Mouse (Mus musculus): ENCODE measurements around the gene Pecr. TPM values are rescaled to one million over a fixed set of nuclear protein-coding genes. Genes with fewer than 3 reads are reported as not detected.

The Pecr gene
- polyA plus RNA-seq, 1 experiment from 2014 or later: 28.6 TPM

GRCm38 (mm10) chr1:72306679-72307181 lies 22.6 kb upstream of the Pecr start:
- WGBS: 3% methylated on average over 11 of the region's 11 CpGs
- no peak for DNase-seq (ENCODE audit: low spot score)
- Histone ChIP-seq H3K9me3 (no peaks in the 10 kb centered on the region), H3K27me3 (ENCODE audit: insufficient read depth, poor library complexity, severe bottlenecking) (0 out of 2 replicates have a peak, but pooled peaks cover 3% of the 10 kb centered on the region), H3K36me3 (0 out of 2 replicates have a peak, but pooled peaks cover 2% of the 10 kb centered on the region), H3K4me3 (peak overlapping the region; percentile 71), H3K4me1 (no peaks in the 10 kb centered on the region), H3K27ac (peak overlapping the region; percentile 90)

GRCm38 (mm10) chr1:72306241-72306640 lies 22.1 kb upstream of the Pecr start:
- Histone ChIP-seq H3K4me3 (0 out of 2 replicates have a peak overlapping the region, but pooled peaks have one; percentile 71), H3K27me3 (ENCODE audit: insufficient read depth, poor library complexity, severe bottlenecking) (no peaks in the 10 kb centered on the region), H3K4me1 (no peaks in the 10 kb centered on the region), H3K9me3 (no peaks in the 10 kb centered on the region), H3K27ac (peak overlapping the region; percentile 90; the same call in 1 of the 2 replicates), H3K36me3 (no peaks in the 10 kb centered on the region)
- 57% methylated on average over 3 of the region's 3 CpGs for WGBS
- DNase-seq (ENCODE audit: low spot score): no peak

- no peak for DNase-seq (ENCODE audit: low spot score)
- Histone ChIP-seq H3K36me3 (no peaks in the 10 kb centered on the region), H3K27me3 (ENCODE audit: insufficient read depth, poor library complexity, severe bottlenecking) (no peaks in the 10 kb centered on the region), H3K27ac (no peak overlapping the region), H3K4me3 (no peak overlapping the region), H3K4me1 (no peaks in the 10 kb centered on the region), H3K9me3 (no peaks in the 10 kb centered on the region)
- 86% methylated on average over 1 of the region's 1 CpGs for WGBS
Measured at GRCm38 (mm10) chr1:72301845-72302244, 17.7 kb upstream of the Pecr start.

- Histone ChIP-seq H3K4me1 (no peaks in the 10 kb centered on the region), H3K36me3 (no peaks in the 10 kb centered on the region), H3K4me3 (no peak overlapping the region), H3K9me3 (no peaks in the 10 kb centered on the region), H3K27ac (no peak overlapping the region), H3K27me3 (ENCODE audit: insufficient read depth, poor library complexity, severe bottlenecking) (no peaks in the 10 kb centered on the region)
- 77% methylated on average over 8 of the region's 8 CpGs for WGBS
- DNase-seq (ENCODE audit: low spot score): no peak
Measured at GRCm38 (mm10) chr1:72295746-72296145, 11.6 kb upstream of the Pecr start.

GRCm38 (mm10) chr1:72293869-72294663 lies 10.0 kb upstream of the Pecr start:
- H3K27ac ChIP-seq: no peak overlapping the region
- no peaks in the 10 kb centered on the region for H3K27me3 ChIP-seq (ENCODE audit: insufficient read depth, poor library complexity, severe bottlenecking)
- no peak overlapping the region for H3K4me3 ChIP-seq
- H3K9me3 ChIP-seq: no peaks in the 10 kb centered on the region
- no peaks in the 10 kb centered on the region for H3K4me1 ChIP-seq
- 68% methylated on average over 4 of the region's 4 CpGs for WGBS
- no peak for DNase-seq (ENCODE audit: low spot score)
- H3K36me3 ChIP-seq: no peaks in the 10 kb centered on the region

GRCm38 (mm10) chr1:72291925-72292324 lies 7.8 kb upstream of the Pecr start:
- 81% methylated on average over 2 of the region's 2 CpGs for WGBS
- no peaks in the 10 kb centered on the region for H3K36me3 ChIP-seq
- H3K4me1 ChIP-seq: peaks cover 1% of the 10 kb centered on the region; the same call in 1 of the 2 replicates
- H3K4me3 ChIP-seq: no peak overlapping the region
- no peak for DNase-seq (ENCODE audit: low spot score)
- H3K27me3 ChIP-seq (ENCODE audit: insufficient read depth, poor library complexity, severe bottlenecking): no peaks in the 10 kb centered on the region
- no peak overlapping the region for H3K27ac ChIP-seq
- H3K9me3 ChIP-seq: no peaks in the 10 kb centered on the region

- H3K4me3 ChIP-seq: no peak overlapping the region
- H3K4me1 ChIP-seq: peaks cover 5% of the 10 kb centered on the region; the same call in 1 of the 2 replicates
- H3K27me3 ChIP-seq (ENCODE audit: insufficient read depth, poor library complexity, severe bottlenecking): 0 out of 2 replicates have a peak, but pooled peaks cover 1% of the 10 kb centered on the region
- DNase-seq (ENCODE audit: low spot score): no peak
- H3K36me3 ChIP-seq: no peaks in the 10 kb centered on the region
- H3K27ac ChIP-seq: no peak overlapping the region
- no peaks in the 10 kb centered on the region for H3K9me3 ChIP-seq
- WGBS: 86% methylated on average over 4 of the region's 4 CpGs
Measured at GRCm38 (mm10) chr1:72291421-72291820, 7.3 kb upstream of the Pecr start.

GRCm38 (mm10) chr1:72290896-72291295 lies 6.8 kb upstream of the Pecr start:
- H3K36me3 ChIP-seq: no peaks in the 10 kb centered on the region
- H3K27ac ChIP-seq: no peak overlapping the region
- 0 out of 2 replicates have a peak, but pooled peaks cover 6% of the 10 kb centered on the region for H3K27me3 ChIP-seq (ENCODE audit: insufficient read depth, poor library complexity, severe bottlenecking)
- 91% methylated on average over 4 of the region's 4 CpGs for WGBS
- DNase-seq (ENCODE audit: low spot score): no peak
- H3K4me1 ChIP-seq: peaks cover 5% of the 10 kb centered on the region; the same call in 1 of the 2 replicates
- no peak overlapping the region for H3K4me3 ChIP-seq
- no peaks in the 10 kb centered on the region for H3K9me3 ChIP-seq

GRCm38 (mm10) chr1:72288527-72289150 lies 4.5 kb upstream of the Pecr start:
- H3K9me3 ChIP-seq: no peaks in the 10 kb centered on the region
- H3K36me3 ChIP-seq: no peaks in the 10 kb centered on the region
- DNase-seq (ENCODE audit: low spot score): no peak
- 81% methylated on average over 4 of the region's 4 CpGs for WGBS
- H3K4me1 ChIP-seq: peaks cover 5% of the 10 kb centered on the region; the same call in 1 of the 2 replicates
- H3K27ac ChIP-seq: no peak overlapping the region
- H3K27me3 ChIP-seq (ENCODE audit: insufficient read depth, poor library complexity, severe bottlenecking): peaks cover 16% of the 10 kb centered on the region
- H3K4me3 ChIP-seq: no peak overlapping the region

- DNase-seq (ENCODE audit: low spot score): no peak
- 84% methylated on average over 4 of the region's 4 CpGs for WGBS
- Histone ChIP-seq H3K4me1 (peaks cover 5% of the 10 kb centered on the region; the same call in 1 of the 2 replicates), H3K9me3 (no peaks in the 10 kb centered on the region), H3K36me3 (no peaks in the 10 kb centered on the region), H3K27me3 (ENCODE audit: insufficient read depth, poor library complexity, severe bottlenecking) (peaks cover 16% of the 10 kb centered on the region), H3K4me3 (no peak overlapping the region), H3K27ac (no peak overlapping the region)
Measured at GRCm38 (mm10) chr1:72287893-72288292, 3.8 kb upstream of the Pecr start.

- no peak overlapping the region for H3K27ac ChIP-seq
- H3K4me1 ChIP-seq: peaks cover 5% of the 10 kb centered on the region; the same call in 1 of the 2 replicates
- DNase-seq (ENCODE audit: low spot score): no peak
- H3K36me3 ChIP-seq: no peaks in the 10 kb centered on the region
- H3K27me3 ChIP-seq (ENCODE audit: insufficient read depth, poor library complexity, severe bottlenecking): peaks cover 16% of the 10 kb centered on the region
- H3K4me3 ChIP-seq: no peak overlapping the region
- H3K9me3 ChIP-seq: no peaks in the 10 kb centered on the region
- 30% methylated on average over 5 of the region's 5 CpGs for WGBS
Measured at GRCm38 (mm10) chr1:72286904-72287303, 2.8 kb upstream of the Pecr start.

- Histone ChIP-seq H3K9me3 (no peaks in the 10 kb centered on the region), H3K36me3 (no peaks in the 10 kb centered on the region), H3K4me1 (peaks cover 5% of the 10 kb centered on the region; the same call in 1 of the 2 replicates), H3K27me3 (ENCODE audit: insufficient read depth, poor library complexity, severe bottlenecking) (peaks cover 16% of the 10 kb centered on the region), H3K27ac (no peak overlapping the region), H3K4me3 (peak overlapping the region; percentile 73)
- WGBS: 7% methylated on average over 5 of the region's 5 CpGs
- no peak for DNase-seq (ENCODE audit: low spot score)
Measured at GRCm38 (mm10) chr1:72284539-72284938, 425 bp upstream of the Pecr start.

GRCm38 (mm10) chr1:72282604-72283003 lies 1.5 kb downstream of the Pecr start:
- 81% methylated on average over 1 of the region's 1 CpGs for WGBS
- no peak overlapping the region for H3K27ac ChIP-seq
- DNase-seq (ENCODE audit: low spot score): no peak
- peaks cover 5% of the 10 kb centered on the region; the same call in 1 of the 2 replicates for H3K4me1 ChIP-seq
- H3K9me3 ChIP-seq: no peaks in the 10 kb centered on the region
- no peaks in the 10 kb centered on the region for H3K36me3 ChIP-seq
- no peak overlapping the region for H3K4me3 ChIP-seq
- peaks cover 16% of the 10 kb centered on the region for H3K27me3 ChIP-seq (ENCODE audit: insufficient read depth, poor library complexity, severe bottlenecking)
